Mouse (Mus musculus): Measurements from ENCODE around the gene Acadsb. TPM values are rescaled to one million over a fixed set of nuclear protein-coding genes. Genes with fewer than 3 reads are reported as not detected.
"Not testable (repeated sequence)": the region's sequence is repeated elsewhere in the genome, so short reads cannot be mapped to it uniquely, and the experiment has no call there.

The Acadsb gene
- polyA plus RNA-seq, 1 experiment, result 4.7 TPM

GRCm38 (mm10) chr7:131371880-131372651, 38.3 kb upstream of the Acadsb start:
- Histone ChIP-seq H3K27me3 (ENCODE audit: control insufficient read depth, insufficient read depth, low read length) (no peaks in the 10 kb centered on the region), H3K4me1 (replicated peaks; ENCODE audit: control insufficient read depth, insufficient read depth, low read length) (no peaks in the 10 kb centered on the region), H3K36me3 (ENCODE audit: control insufficient read depth, insufficient read depth, low read length) (no peaks in the 10 kb centered on the region), H3K4me3 (ENCODE audit: control insufficient read depth, insufficient read depth, low read length) (no peak overlapping the region), H3K27ac (ENCODE audit: control insufficient read depth, insufficient read depth, low read length) (no peak overlapping the region)
- DNase-seq, result no peak
- 77% methylated on average over 9 of the region's 9 CpGs for WGBS
- TF ChIP-seq POLR2A (IDR thresholded peaks at IDR 0.05; ENCODE audit: control insufficient read depth, extremely low read depth, insufficient read depth, low read length, poor library complexity), result no peak
- no peak for TF ChIP-seq CTCF (IDR thresholded peaks at IDR 0.05; ENCODE audit: borderline replicate concordance, control insufficient read depth, extremely low read depth, insufficient read depth, low read length, poor library complexity)

DNA sequence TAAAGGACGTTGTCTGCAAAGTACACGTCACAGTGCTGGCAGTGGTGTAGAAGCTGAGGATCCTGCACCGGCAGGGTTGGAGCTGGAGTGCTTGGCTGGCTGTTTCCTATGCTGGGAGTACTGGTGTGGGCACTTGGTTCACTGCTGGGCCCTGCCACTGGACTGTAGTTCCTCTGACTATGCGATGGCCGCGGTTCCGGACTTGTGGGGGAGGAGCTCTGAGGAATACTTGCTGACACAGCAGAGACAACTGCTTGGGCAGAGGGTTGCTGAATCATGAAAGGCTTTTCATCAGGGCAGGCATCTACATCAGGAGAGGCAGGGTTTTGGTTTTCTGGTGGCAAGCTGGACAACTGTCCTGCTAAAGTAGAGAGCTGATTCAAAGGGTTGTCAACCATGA, 18.6 kb upstream of the Acadsb start:
- not testable (repeated sequence) for H3K4me3 ChIP-seq (ENCODE audit: control insufficient read depth, insufficient read depth, low read length); H3K27me3 ChIP-seq (ENCODE audit: control insufficient read depth, insufficient read depth, low read length); H3K4me1 ChIP-seq (replicated peaks; ENCODE audit: control insufficient read depth, insufficient read depth, low read length); DNase-seq; H3K27ac ChIP-seq (ENCODE audit: control insufficient read depth, insufficient read depth, low read length)
- WGBS, result 98% methylated on average over 7 of the region's 7 CpGs
- peaks cover 29% of the 10 kb centered on the region for H3K36me3 ChIP-seq (ENCODE audit: control insufficient read depth, insufficient read depth, low read length)

- Histone ChIP-seq H3K36me3 (ENCODE audit: control insufficient read depth, insufficient read depth, low read length) (no peaks in the 10 kb centered on the region), H3K4me3 (ENCODE audit: control insufficient read depth, insufficient read depth, low read length) (peak overlapping the region; percentile 78), H3K4me1 (replicated peaks; ENCODE audit: control insufficient read depth, insufficient read depth, low read length) (peaks cover 14% of the 10 kb centered on the region), H3K27me3 (ENCODE audit: control insufficient read depth, insufficient read depth, low read length) (no peaks in the 10 kb centered on the region), H3K27ac (ENCODE audit: control insufficient read depth, insufficient read depth, low read length) (no peak overlapping the region)
- TF ChIP-seq CTCF (IDR thresholded peaks at IDR 0.05; ENCODE audit: borderline replicate concordance, control insufficient read depth, extremely low read depth, insufficient read depth, low read length, poor library complexity) (no peak), POLR2A (IDR thresholded peaks at IDR 0.05; ENCODE audit: control insufficient read depth, extremely low read depth, insufficient read depth, low read length, poor library complexity) (no peak)
- no peak for DNase-seq
- WGBS, result 7% methylated on average over 16 of the region's 16 CpGs
These were observed 947 bp upstream of the Acadsb start for GRCm38 (mm10) chr7:131409321-131409987.

GRCm38 (mm10) chr7:131409988-131410385, 414 bp upstream of the Acadsb start:
- under 1% methylated on average over 38 of the region's 38 CpGs for WGBS
- no peak for TF ChIP-seq CTCF (IDR thresholded peaks at IDR 0.05; ENCODE audit: borderline replicate concordance, control insufficient read depth, extremely low read depth, insufficient read depth, low read length, poor library complexity)
- 0 out of 2 replicates have a peak, but pooled peaks have one; percentile 1 for TF ChIP-seq POLR2A (IDR thresholded peaks at IDR 0.05; ENCODE audit: control insufficient read depth, extremely low read depth, insufficient read depth, low read length, poor library complexity)
- DNase-seq, result no peak
- peak overlapping the region; percentile 78 for H3K4me3 ChIP-seq (ENCODE audit: control insufficient read depth, insufficient read depth, low read length)
- H3K27me3 ChIP-seq (ENCODE audit: control insufficient read depth, insufficient read depth, low read length), result no peaks in the 10 kb centered on the region
- H3K27ac ChIP-seq (ENCODE audit: control insufficient read depth, insufficient read depth, low read length), result no peak overlapping the region
- H3K4me1 ChIP-seq (replicated peaks; ENCODE audit: control insufficient read depth, insufficient read depth, low read length), result peaks cover 14% of the 10 kb centered on the region
- H3K36me3 ChIP-seq (ENCODE audit: control insufficient read depth, insufficient read depth, low read length), result no peaks in the 10 kb centered on the region

DNA sequence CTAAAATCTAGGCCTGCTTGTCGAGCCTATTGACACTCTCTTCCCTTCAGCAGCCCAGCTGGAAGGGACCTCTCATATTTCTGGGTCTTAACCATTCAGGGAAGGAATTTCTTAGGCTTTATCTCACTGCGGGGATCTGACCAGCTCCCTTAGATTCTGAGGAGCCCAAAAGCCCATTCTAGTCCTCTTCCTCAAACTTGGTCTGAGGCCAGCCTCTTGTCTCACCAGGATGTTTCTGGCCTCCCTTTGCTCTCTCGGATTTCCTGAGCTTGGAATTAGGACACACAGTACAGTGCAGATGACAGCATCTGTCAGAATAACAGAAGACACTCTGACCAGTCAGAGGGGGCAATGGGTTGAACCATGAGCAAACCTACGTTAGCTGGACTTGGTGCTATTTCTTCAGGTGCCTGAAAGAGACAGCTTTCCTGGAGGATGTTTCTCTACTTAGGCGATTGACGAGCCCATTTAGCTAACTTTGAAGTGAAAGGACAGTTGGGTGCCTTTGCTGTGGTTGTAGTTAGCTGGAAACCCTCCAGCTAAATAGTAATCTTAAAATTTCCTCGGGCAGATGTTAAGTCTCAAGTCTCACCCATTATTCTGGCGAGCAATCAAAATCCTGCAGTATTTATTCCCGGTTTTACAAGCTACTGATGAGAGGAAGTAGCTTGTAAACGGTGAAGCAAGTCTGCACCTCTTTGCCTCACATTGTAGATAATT, 980 bp downstream of the Acadsb start:
- no peak overlapping the region for H3K27ac ChIP-seq (ENCODE audit: control insufficient read depth, insufficient read depth, low read length)
- TF ChIP-seq CTCF (IDR thresholded peaks at IDR 0.05; ENCODE audit: borderline replicate concordance, control insufficient read depth, extremely low read depth, insufficient read depth, low read length, poor library complexity) (no peak), POLR2A (IDR thresholded peaks at IDR 0.05; ENCODE audit: control insufficient read depth, extremely low read depth, insufficient read depth, low read length, poor library complexity) (no peak)
- DNase-seq, result no peak

GRCm38 (mm10) chr7:131411941-131412270, 1.5 kb downstream of the Acadsb start:
- Histone ChIP-seq H3K27ac (ENCODE audit: control insufficient read depth, insufficient read depth, low read length) (no peak overlapping the region), H3K4me1 (replicated peaks; ENCODE audit: control insufficient read depth, insufficient read depth, low read length) (peaks cover 14% of the 10 kb centered on the region), H3K27me3 (ENCODE audit: control insufficient read depth, insufficient read depth, low read length) (no peaks in the 10 kb centered on the region), H3K4me3 (ENCODE audit: control insufficient read depth, insufficient read depth, low read length) (no peak overlapping the region), H3K36me3 (ENCODE audit: control insufficient read depth, insufficient read depth, low read length) (no peaks in the 10 kb centered on the region)
- no peak for DNase-seq
- TF ChIP-seq POLR2A (IDR thresholded peaks at IDR 0.05; ENCODE audit: control insufficient read depth, extremely low read depth, insufficient read depth, low read length, poor library complexity) (no peak), CTCF (IDR thresholded peaks at IDR 0.05; ENCODE audit: borderline replicate concordance, control insufficient read depth, extremely low read depth, insufficient read depth, low read length, poor library complexity) (no peak)
- WGBS, result 89% methylated on average over 2 of the region's 2 CpGs

More for the DNA sequence above, 980 bp downstream of the Acadsb start:
- Histone ChIP-seq H3K4me3 (ENCODE audit: control insufficient read depth, insufficient read depth, low read length) (no peak overlapping the region), H3K4me1 (replicated peaks; ENCODE audit: control insufficient read depth, insufficient read depth, low read length) (peaks cover 14% of the 10 kb centered on the region), H3K36me3 (ENCODE audit: control insufficient read depth, insufficient read depth, low read length) (no peaks in the 10 kb centered on the region), H3K27me3 (ENCODE audit: control insufficient read depth, insufficient read depth, low read length) (no peaks in the 10 kb centered on the region)
- 55% methylated on average over 10 of the region's 10 CpGs for WGBS

GRCm38 (mm10) chr7:131416742-131417141, 6.3 kb downstream of the Acadsb start:
- not testable (repeated sequence) for H3K36me3 ChIP-seq (ENCODE audit: control insufficient read depth, insufficient read depth, low read length); H3K27ac ChIP-seq (ENCODE audit: control insufficient read depth, insufficient read depth, low read length); H3K27me3 ChIP-seq (ENCODE audit: control insufficient read depth, insufficient read depth, low read length); H3K4me3 ChIP-seq (ENCODE audit: control insufficient read depth, insufficient read depth, low read length); DNase-seq; H3K4me1 ChIP-seq (replicated peaks; ENCODE audit: control insufficient read depth, insufficient read depth, low read length)
